Mouse (Mus musculus): ENCODE results near the gene Ankrd33b. TPM values are rescaled to one million over a fixed set of nuclear protein-coding genes. Genes with fewer than 3 reads are reported as not detected.

Ankrd33b gene
- 10 to 100 TPM; 53.2 to 54.2 TPM for total RNA-seq (2021)

DNA sequence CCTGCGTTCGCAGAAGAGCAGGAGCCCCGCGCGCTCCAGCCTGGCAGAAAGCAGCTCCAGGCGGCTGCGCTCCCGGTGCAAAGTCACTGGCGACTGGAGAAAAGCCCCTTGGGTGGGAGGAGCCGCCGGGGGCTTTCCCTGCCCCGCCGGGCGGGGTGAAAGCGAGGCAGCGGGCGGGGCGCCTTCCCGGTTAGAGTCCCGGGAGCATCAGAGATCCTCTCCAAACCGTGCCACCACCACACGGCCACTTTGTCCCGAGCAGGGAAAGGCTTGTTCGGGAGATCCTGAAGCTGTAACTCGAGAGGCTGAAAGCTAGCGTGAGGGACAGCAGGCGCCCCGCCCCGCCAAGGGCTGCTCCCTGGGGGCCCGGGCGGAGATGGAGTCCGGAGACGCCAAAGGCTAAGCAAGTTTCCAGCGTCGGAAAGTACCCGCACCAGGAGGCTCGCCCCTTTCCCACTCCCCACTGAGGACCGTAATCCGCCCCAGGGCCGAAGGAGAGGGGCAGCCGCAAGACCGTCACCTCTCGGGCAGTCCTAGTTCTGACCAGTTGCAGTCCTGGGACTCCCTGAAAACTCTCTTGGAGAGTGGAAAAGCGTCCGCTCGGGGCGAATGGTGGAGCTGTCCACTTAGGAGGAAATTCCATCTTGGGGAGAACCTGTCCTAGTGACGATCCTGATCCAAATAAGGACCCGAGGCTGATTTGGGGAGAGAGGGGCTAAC, at the start of gene Ankrd33b:
TSS of gene Ankrd33b (minus strand) at position 246 of the 720 bp plus-strand sequence.
- peak; percentile 60 for DNase-seq

DNA sequence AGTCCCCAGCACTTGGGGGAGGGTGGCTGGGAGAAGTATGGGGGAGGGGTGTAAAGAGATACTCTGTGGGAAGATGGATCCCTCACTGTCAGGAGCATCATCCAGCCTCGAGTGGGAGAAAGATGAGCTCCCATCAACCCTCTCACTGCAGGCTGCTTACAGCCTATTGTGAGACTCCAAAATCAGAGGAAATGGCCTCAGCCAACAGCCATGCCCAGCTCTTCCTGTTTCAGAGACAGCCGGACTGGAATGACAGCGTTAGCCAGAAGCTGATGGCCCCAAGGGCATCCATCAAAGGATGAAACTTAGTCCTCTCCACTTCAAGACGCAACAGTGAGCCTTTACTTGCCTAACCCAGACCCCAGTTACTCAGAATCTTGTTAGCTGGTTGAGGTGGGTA, 47.7 kb upstream of the Ankrd33b start:
- no peak for DNase-seq

- DNase-seq, result no peak
Measured at GRCm38 (mm10) chr15:31414179-31414898, 46.8 kb upstream of the Ankrd33b start.

DNA sequence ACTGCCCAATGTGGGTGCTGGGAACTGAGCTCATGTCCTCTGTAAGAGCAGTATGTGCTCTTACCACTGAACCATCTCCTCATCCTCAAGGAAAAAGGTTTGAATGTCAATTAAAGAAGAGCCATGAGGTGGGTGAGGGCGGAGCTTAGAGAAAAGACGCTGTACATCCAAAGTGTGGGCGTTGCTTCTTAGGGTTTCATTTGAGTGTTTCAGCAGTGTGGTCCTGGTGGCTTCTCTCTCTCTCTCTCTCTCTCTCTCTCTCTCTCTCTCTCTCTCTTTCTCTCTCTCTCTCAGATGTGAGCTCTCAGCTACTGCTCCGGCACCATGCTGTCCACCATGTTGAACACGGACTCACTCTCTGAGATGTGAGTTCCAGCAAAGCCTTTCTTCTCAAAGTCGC, 46.1 kb upstream of the Ankrd33b start:
- no peak for DNase-seq

GRCm38 (mm10) chr15:31412933-31413332, 45.4 kb upstream of the Ankrd33b start:
- no peak for DNase-seq

GRCm38 (mm10) chr15:31412436-31412835, 44.9 kb upstream of the Ankrd33b start:
- DNase-seq, result no peak

- DNase-seq, result no peak
Measured at GRCm38 (mm10) chr15:31407490-31407889, 40.0 kb upstream of the Ankrd33b start.

DNA sequence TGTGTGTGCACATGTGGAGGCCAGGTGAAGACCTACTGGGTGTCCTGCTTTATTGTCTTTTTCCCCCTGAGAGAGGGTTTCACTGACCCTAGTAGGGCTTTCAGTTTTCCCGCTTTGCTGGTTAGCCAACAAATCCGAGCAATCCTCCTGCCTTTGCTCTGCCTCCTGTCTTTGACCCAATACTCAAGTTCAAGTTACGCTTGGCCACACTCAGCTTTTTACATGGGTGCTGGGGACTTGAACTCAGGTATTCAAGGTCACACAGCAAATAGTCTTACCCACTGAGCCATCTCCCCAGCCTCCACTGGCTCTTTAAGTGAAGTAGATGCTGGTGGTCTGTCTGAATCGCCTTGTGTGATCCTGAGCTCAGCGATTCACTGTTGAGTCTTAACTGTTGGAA, 39.4 kb upstream of the Ankrd33b start:
- no peak for DNase-seq

GRCm38 (mm10) chr15:31404346-31404745, 36.8 kb upstream of the Ankrd33b start:
- no peak for DNase-seq

DNA sequence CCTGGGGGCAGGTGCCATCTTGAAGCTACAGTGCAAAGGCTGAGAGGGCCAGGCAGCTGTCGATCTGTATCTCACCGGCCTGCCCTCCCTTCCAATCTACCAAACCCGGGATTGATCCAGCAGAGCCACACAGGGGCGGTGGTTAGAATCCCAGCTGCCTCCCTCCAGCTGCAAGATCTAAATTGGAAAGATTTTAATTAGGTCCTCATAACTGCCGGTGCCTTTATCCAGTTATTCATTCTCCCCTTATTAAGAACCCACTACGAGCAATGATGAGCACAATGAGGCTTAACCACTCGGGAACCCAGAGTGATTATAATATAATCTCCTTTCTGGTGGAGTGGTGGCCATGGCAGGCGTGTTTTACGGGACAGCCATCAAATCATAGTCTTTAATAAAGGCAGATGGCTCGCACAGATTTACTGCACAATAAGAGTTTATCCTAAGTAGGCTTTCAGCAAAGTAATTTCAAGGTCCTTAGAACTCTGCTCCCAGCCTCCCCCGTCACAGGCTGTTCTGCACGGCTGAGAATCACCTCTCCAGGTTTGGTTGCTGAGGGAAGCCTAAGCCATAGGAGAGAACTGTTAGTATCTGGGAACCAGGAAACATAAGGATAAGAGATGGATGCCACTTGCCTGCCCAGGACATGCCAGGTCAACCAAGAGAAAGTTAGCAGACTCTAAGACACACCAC, 34.8 kb upstream of the Ankrd33b start:
- DNase-seq, result no peak

- no peak for DNase-seq
Measured at GRCm38 (mm10) chr15:31400974-31401373, 33.4 kb upstream of the Ankrd33b start.

- DNase-seq, result no peak
Measured at GRCm38 (mm10) chr15:31398769-31399168, 31.2 kb upstream of the Ankrd33b start.

- no peak for DNase-seq
Measured at GRCm38 (mm10) chr15:31397379-31397778, 29.9 kb upstream of the Ankrd33b start.

DNA sequence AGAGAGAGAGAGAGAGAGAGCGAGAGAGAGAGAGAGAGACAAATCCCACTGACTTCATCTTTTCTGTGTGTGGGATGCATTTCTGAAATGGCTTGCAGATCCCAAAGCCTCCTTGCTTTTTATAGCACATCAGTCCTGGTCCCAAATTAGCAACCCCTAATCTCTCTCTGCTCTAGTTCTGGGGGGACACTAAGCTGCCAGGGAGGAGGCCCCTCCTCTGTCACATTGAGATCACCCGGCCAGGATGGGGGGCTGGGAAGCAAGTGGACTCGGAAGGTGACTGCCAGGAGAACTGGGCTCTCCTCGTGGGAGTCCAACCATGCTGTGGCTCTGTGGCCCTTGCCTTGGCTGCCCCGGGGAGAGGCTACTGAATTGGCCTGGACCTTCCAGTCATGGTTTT, 29.2 kb upstream of the Ankrd33b start:
- no peak for DNase-seq

GRCm38 (mm10) chr15:31395986-31396385, 28.5 kb upstream of the Ankrd33b start:
- no peak for DNase-seq

- DNase-seq, result peak in 1 of 2 experiments; percentile 41
Measured at GRCm38 (mm10) chr15:31393402-31393801, 25.9 kb upstream of the Ankrd33b start.

GRCm38 (mm10) chr15:31392705-31393104, 25.2 kb upstream of the Ankrd33b start:
- DNase-seq, result no peak

GRCm38 (mm10) chr15:31392135-31392534, 24.6 kb upstream of the Ankrd33b start:
- DNase-seq, result no peak

DNA sequence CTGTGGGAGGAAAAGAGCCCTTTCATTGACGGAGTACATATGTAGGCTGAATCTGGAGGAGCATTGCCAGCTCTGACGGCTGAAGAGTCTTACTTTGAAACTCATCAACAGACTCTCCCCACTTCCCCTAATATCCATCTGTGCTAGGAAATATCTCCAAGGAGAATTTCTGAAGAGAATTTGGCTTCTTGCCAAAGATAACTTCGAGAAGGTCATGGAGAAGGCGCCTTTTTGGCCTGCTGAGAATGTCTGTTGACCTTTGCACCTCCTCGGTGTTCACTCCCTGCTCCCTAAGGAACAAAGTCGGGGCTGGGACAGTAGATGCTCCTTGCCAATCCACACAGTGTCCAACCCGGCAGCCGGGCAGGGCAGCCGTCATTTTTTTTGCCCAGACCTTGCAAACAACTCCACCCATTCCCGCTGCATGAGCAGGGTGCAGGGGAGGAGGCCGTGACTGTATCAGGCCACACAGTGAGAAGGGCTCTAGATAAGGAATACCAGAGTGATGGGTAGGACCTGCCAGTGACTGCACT, 14.5 kb upstream of the Ankrd33b start:
- no peak for DNase-seq

DNA sequence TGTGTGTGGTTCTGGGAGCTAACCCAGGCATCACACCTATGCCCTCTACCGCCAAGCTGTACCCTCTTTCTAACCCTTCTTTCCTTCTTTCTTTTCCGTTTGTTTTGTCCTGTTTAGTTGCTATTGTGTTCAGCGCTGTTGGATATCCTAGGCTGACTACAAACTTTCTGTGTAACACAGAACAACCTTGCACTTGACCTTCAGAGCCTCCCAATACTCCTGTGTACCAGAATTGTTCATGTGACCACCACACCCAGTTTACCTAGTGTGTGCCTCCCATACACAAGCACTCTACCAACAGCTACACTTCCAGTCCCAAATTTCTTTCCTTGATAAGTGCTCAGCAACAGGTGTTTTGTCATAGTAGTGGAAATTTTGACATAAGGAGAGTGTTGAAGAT, 11.9 kb upstream of the Ankrd33b start:
- DNase-seq, result no peak

GRCm38 (mm10) chr15:31375212-31375611, 7.7 kb upstream of the Ankrd33b start:
- DNase-seq, result no peak

GRCm38 (mm10) chr15:31369125-31369612, 1.6 kb upstream of the Ankrd33b start:
- no peak for DNase-seq

- DNase-seq, result no peak
Measured at GRCm38 (mm10) chr15:31368556-31368955, 1.0 kb upstream of the Ankrd33b start.
